Mouse (Mus musculus) ES-E14 (cell line): ENCODE measurements around the gene Tgif2. TPM values are rescaled to one million over a fixed set of nuclear protein-coding genes. Genes with fewer than 3 reads are reported as not detected.

Experiments
- DNase-seq: peaks from one replicate; pipeline ENCODE4 v3.0.0-alpha.2; 2013; ENCODE audit warnings: low read depth, low spot score
- H3K27ac ChIP-seq: 2 replicates; pipeline ENCODE4 v1.5.1; 2012; ENCODE audit warnings: low read depth, mild to moderate bottlenecking, low read length, moderate library complexity, mixed read lengths; ENCODE audit not compliant: poor library complexity, insufficient read depth, severe bottlenecking
- H3K36me3 ChIP-seq: 2 replicates; pipeline ENCODE4 v1.6.1; 2012; ENCODE audit warnings: mild to moderate bottlenecking, low read length, moderate library complexity, mixed read lengths; ENCODE audit not compliant: control insufficient read depth, poor library complexity, insufficient read depth, severe bottlenecking
- H3K4me1 ChIP-seq, 2 experiments: fragments of 150-350 bp in 1 of 2; sonication (generic) in 1 of 2; 2 replicates each; pipeline ENCODE4 v1.6.1; 2012; ENCODE audit warnings: low read length in 2 of 2, mild to moderate bottlenecking in 1 of 2, mixed read lengths in 1 of 2; ENCODE audit not compliant: control insufficient read depth in 2 of 2, insufficient read depth in 2 of 2, poor library complexity in 1 of 2
- H3K4me3 ChIP-seq, 2 experiments: fragments of 150-350 bp in 1 of 2; sonication (generic) in 1 of 2; 2 replicates each; pipeline ENCODE4 v1.5.1; 2012; ENCODE audit warnings: low read length in 2 of 2, low read depth in 1 of 2, mild to moderate bottlenecking in 1 of 2, mixed read lengths in 1 of 2; ENCODE audit not compliant: insufficient read depth in 1 of 2, poor library complexity in 1 of 2, severe bottlenecking in 1 of 2
- H3K9ac ChIP-seq: 2 replicates; pipeline ENCODE4 v1.6.1; 2012; ENCODE audit warnings: low read depth, mild to moderate bottlenecking, low read length, mixed read lengths; ENCODE audit not compliant: poor library complexity, insufficient read depth, severe bottlenecking
- H3K9me3 ChIP-seq: fragments of 150-350 bp; sonication (generic); 2 replicates; pipeline ENCODE4 v1.6.1; 2012; ENCODE audit warnings: low read depth, mild to moderate bottlenecking, low read length; ENCODE audit not compliant: control insufficient read depth, insufficient read depth
- CHD2 ChIP-seq: IDR thresholded peaks from 2 replicates; pipeline ENCODE4 v1.6.1; 2014; ENCODE audit warnings: mild to moderate bottlenecking, low read depth, low read length, inconsistent platforms
- HCFC1 ChIP-seq: IDR thresholded peaks from 2 replicates; pipeline ENCODE4 v1.6.1; 2012; ENCODE audit warnings: low read length, inconsistent platforms, borderline replicate concordance; ENCODE audit not compliant: insufficient read depth
- MAFK ChIP-seq: IDR thresholded peaks from 2 replicates; pipeline ENCODE4 v1.6.1; 2014; ENCODE audit warnings: mild to moderate bottlenecking, low read depth, low read length, inconsistent platforms; ENCODE audit not compliant: insufficient read depth
- ZC3H11A ChIP-seq: IDR thresholded peaks from 2 replicates; pipeline ENCODE4 v1.6.1; 2012; ENCODE audit warnings: low read depth, mild to moderate bottlenecking, inconsistent platforms, low read length, borderline replicate concordance
- ZNF384 ChIP-seq: IDR thresholded peaks from 2 replicates; pipeline ENCODE4 v1.6.1; 2012; ENCODE audit warnings: low read depth, low read length, inconsistent platforms
- in situ Hi-C, 2 experiments: fragments of 600-800 bp; cut with MboI; formaldehyde crosslinking; loops; one replicate each; pipeline ENCODE4 v1.15.1; 2025; ENCODE audit warnings: low sequenced_read_pairs in 2 of 2, inconsistent platforms in 1 of 2; ENCODE audit not compliant: unreplicated experiment in 2 of 2
- total RNA-seq: library from RNA; depleted of rRNA; stranded (reverse); fragments of 300-350 nt; gene quantifications from 2 replicates; pipeline ENCODE4 v1.2.3, GENCODE M21; 2012

Gene Tgif2
- total RNA-seq, 1 experiment = 32.2 TPM

DNA sequence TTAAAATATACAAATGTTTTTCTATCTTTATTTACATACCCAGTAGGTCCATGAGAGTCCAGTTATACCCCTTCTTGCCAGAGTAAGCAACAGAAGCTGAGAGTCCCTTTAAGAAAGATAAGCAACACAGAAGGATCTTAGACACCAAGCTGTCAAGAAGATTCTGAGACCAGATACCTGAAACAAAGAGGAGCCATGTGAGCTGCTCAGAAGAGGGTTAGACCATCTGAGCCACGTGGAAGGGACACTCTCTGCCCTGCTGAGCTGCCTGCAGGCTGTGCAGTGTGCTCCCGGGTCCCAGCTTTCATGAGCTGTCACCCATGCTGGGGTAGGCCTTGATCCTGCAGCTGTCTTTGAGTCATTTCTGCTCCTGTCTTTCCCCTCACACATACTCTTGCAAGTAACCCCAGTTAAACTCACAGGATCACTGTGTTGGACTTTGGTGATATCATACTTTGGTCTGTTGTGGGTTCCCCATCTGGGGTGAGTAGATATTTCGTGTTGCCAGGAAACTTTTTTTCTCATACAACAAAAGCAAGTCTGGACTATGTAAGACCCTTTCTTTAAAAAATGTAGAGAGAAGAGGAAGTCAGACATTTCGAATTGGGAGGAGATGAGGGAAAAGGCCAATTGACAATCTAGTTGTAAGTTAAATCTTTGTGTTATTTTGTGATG, 36.0 kb upstream of the Tgif2 start:
- TF ChIP-seq MAFK (no peak), HCFC1 (no peak), ZC3H11A (no peak), ZNF384 (no peak), CHD2 (no peak)
- no peaks in the 10 kb centered on the region; a peak in 1 of 4 replicates for H3K4me1 ChIP-seq
- H3K9ac ChIP-seq = no peak overlapping the region
- no peaks in the 10 kb centered on the region for H3K9me3 ChIP-seq
- H3K27ac ChIP-seq = no peak overlapping the region
- in situ Hi-C loops = no loop called here
- no peaks in the 10 kb centered on the region for H3K36me3 ChIP-seq
- DNase-seq = no peak
- H3K4me3 ChIP-seq = no peak overlapping the region

GRCm38 (mm10) chr2:156804589-156804988, 35.2 kb upstream of the Tgif2 start:
- no peak overlapping the region for H3K4me3 ChIP-seq
- in situ Hi-C loops = no loop called here
- DNase-seq = no peak

DNA sequence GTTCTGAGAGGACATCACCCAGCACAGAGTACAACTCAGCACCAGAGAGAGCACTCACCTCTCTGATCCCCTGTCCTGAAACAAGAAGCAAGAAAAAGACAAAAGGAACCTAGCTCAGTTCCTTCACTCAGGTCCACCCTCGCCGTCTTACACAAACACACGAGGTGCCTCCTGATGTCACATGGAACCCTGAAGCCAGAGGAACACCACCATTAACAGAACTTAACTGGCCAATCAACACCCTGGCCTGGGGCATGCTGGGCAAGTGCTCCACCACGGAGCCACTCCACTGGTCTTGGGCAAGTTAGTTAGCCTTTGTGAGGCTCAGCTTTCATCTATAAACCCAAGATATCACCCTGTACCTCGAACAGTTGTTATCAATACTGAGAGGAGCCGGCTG, 32.9 kb upstream of the Tgif2 start:
- H3K4me1 ChIP-seq = no peaks in the 10 kb centered on the region; a peak in 1 of 4 replicates
- no peaks in the 10 kb centered on the region for H3K36me3 ChIP-seq
- H3K4me3 ChIP-seq = no peak overlapping the region
- DNase-seq = no peak
- no peak overlapping the region for H3K27ac ChIP-seq
- in situ Hi-C loops = no loop called here
- TF ChIP-seq MAFK = no peak
- H3K9me3 ChIP-seq = no peaks in the 10 kb centered on the region
- H3K9ac ChIP-seq = no peak overlapping the region

More at GRCm38 (mm10) chr2:156804589-156804988, 35.2 kb upstream of the Tgif2 start:
- Histone ChIP-seq H3K9ac (no peak overlapping the region), H3K27ac (no peak overlapping the region), H3K9me3 (no peaks in the 10 kb centered on the region), H3K36me3 (no peaks in the 10 kb centered on the region), H3K4me1 (no peaks in the 10 kb centered on the region; a peak in 1 of 4 replicates)
- TF ChIP-seq MAFK (no peak), CHD2 (peak; percentile 76), ZC3H11A (no peak), ZNF384 (no peak)

GRCm38 (mm10) chr2:156809579-156809978, 30.2 kb upstream of the Tgif2 start:
- Histone ChIP-seq H3K4me1 (no peaks in the 10 kb centered on the region), H3K36me3 (no peaks in the 10 kb centered on the region), H3K9me3 (no peaks in the 10 kb centered on the region), H3K27ac (no peak overlapping the region), H3K9ac (peak overlapping the region; percentile 37; the same call in 1 of the 2 replicates), H3K4me3 (no peak overlapping the region)
- in situ Hi-C loops = no loop called here
- DNase-seq = peak; percentile 81
- TF ChIP-seq ZC3H11A (peak; percentile 34; the same call in 1 of the 2 replicates), CHD2 (no peak), MAFK (no peak), HCFC1 (no peak)

DNA sequence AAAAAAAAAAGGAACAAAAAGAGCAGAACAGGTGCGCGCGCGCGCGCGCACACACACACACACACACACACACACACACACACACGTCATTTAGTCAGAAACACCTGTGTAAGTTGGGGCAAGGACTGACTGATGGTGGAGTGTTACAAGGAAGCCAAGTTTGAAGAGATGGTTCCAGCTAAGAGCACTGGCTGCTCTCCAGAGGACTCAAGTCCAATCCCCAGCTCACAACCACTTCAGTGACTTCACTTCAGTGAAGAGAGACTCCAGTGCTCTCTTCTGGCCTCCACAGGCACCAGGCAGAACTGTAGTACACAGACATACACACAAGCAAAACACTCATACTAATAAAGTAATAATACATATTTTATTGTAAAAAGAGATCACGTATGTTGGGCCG, 29.1 kb upstream of the Tgif2 start:
- Histone ChIP-seq H3K4me3 (no peak overlapping the region), H3K4me1 (peaks cover 2 to 10% of the 10 kb centered on the region in 2 experiments; a peak in 2 of 4 replicates), H3K9me3 (no peaks in the 10 kb centered on the region), H3K27ac (no peak overlapping the region), H3K9ac (no peak overlapping the region), H3K36me3 (no peaks in the 10 kb centered on the region)
- in situ Hi-C loops = no loop called here
- DNase-seq = no peak
- TF ChIP-seq MAFK = no peak
- TF ChIP-seq HCFC1 = no peak
- TF ChIP-seq ZC3H11A = no peak
- TF ChIP-seq ZNF384 = no peak
- no peak for TF ChIP-seq CHD2
